Mouse (Mus musculus): ENCODE data around the gene Olfr56. TPM values are rescaled to one million over a fixed set of nuclear protein-coding genes. Genes with fewer than 3 reads are reported as not detected.

The Olfr56 gene
- polyA plus RNA-seq, 1 experiment from 2014 or later, result not detected

DNA sequence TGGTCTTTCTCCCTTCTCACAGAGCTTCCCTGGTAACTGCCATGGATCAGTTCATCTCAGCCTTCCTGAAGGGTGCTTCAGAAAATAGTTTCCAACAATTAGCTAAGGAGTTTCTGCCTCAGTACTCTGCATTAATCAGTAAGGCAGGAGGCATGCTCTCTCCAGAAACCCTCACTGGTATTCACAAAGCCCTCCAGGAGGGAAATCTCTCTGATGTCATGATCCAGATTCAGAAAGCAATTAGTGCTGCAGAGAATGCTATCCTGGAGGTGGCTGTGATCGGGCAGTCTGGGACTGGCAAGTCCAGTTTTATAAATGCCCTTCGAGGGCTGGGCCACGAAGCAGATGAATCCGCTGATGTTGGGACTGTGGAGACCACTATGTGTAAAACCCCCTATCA is 116.7 kb downstream of the Olfr56 start:
- WGBS, result 80% methylated on average over 4 of the region's 4 CpGs
- Histone ChIP-seq H3K4me3 (ENCODE audit: low read length) (no peak overlapping the region), H3K9ac (ENCODE audit: low read depth, low read length) (no peak overlapping the region), H3K4me2 (ENCODE audit: low read length) (no peak overlapping the region), H3K27me3 (replicated peaks; ENCODE audit: control insufficient read depth, insufficient read depth, low read length) (no peaks in the 10 kb centered on the region), H3K36me3 (ENCODE audit: control insufficient read depth, insufficient read depth, low read length) (no peaks in the 10 kb centered on the region), H3K4me1 (ENCODE audit: control insufficient read depth, insufficient read depth, low read depth, low read length) (no peaks in the 10 kb centered on the region), H3K9me3 (ENCODE audit: control insufficient read depth, low read length) (no peaks in the 10 kb centered on the region), H3K27ac (ENCODE audit: low read depth, low read length) (no peak overlapping the region)
- ATAC-seq, result no peak

- WGBS, result 81% methylated on average over 3 of the region's 3 CpGs
- no peak for ATAC-seq
- Histone ChIP-seq H3K27me3 (replicated peaks; ENCODE audit: control insufficient read depth, insufficient read depth, low read length) (no peaks in the 10 kb centered on the region), H3K4me2 (ENCODE audit: low read length) (no peak overlapping the region), H3K4me3 (ENCODE audit: low read length) (no peak overlapping the region), H3K27ac (ENCODE audit: low read depth, low read length) (no peak overlapping the region), H3K9me3 (ENCODE audit: control insufficient read depth, low read length) (no peaks in the 10 kb centered on the region), H3K4me1 (ENCODE audit: control insufficient read depth, insufficient read depth, low read depth, low read length) (no peaks in the 10 kb centered on the region), H3K9ac (ENCODE audit: low read depth, low read length) (no peak overlapping the region), H3K36me3 (ENCODE audit: control insufficient read depth, insufficient read depth, low read length) (no peaks in the 10 kb centered on the region)
Observed at GRCm38 (mm10) chr11:49100409-49100808, 121.7 kb downstream of the Olfr56 start.

DNA sequence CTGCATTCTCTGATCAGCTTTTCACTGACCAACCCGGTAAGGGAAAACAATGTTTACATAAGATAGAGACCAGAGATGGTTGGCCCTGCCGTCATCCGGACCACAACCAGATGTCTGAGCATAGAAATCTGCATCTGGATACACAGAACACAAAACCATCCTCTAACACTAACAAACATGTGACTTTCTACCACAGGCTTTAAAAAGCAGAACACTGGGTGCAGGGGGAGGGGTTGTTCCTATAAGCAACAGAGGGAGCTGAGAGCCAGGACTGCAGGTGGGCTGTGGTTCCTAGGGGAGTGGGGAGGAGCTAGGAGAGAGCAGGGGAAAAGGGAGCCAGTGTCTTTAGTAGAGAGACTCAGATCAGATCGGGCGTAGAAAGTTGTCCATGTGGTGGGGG is 122.8 kb downstream of the Olfr56 start:
- H3K9me3 ChIP-seq (ENCODE audit: control insufficient read depth, low read length), result no peaks in the 10 kb centered on the region
- no peak overlapping the region for H3K9ac ChIP-seq (ENCODE audit: low read depth, low read length)
- H3K4me3 ChIP-seq (ENCODE audit: low read length), result no peak overlapping the region
- H3K4me2 ChIP-seq (ENCODE audit: low read length), result no peak overlapping the region
- ATAC-seq, result no peak
- H3K4me1 ChIP-seq (ENCODE audit: control insufficient read depth, insufficient read depth, low read depth, low read length), result no peaks in the 10 kb centered on the region
- no peaks in the 10 kb centered on the region for H3K36me3 ChIP-seq (ENCODE audit: control insufficient read depth, insufficient read depth, low read length)
- H3K27me3 ChIP-seq (replicated peaks; ENCODE audit: control insufficient read depth, insufficient read depth, low read length), result no peaks in the 10 kb centered on the region
- no peak overlapping the region for H3K27ac ChIP-seq (ENCODE audit: low read depth, low read length)
- 64% methylated on average over 5 of the region's 5 CpGs for WGBS

GRCm38 (mm10) chr11:49103047-49103693 is 124.5 kb downstream of the Olfr56 start:
- Histone ChIP-seq H3K27ac (ENCODE audit: low read depth, low read length) (no peak overlapping the region), H3K4me3 (ENCODE audit: low read length) (no peak overlapping the region), H3K36me3 (ENCODE audit: control insufficient read depth, insufficient read depth, low read length) (no peaks in the 10 kb centered on the region), H3K4me1 (ENCODE audit: control insufficient read depth, insufficient read depth, low read depth, low read length) (no peaks in the 10 kb centered on the region), H3K9ac (ENCODE audit: low read depth, low read length) (no peak overlapping the region), H3K4me2 (ENCODE audit: low read length) (no peak overlapping the region), H3K27me3 (replicated peaks; ENCODE audit: control insufficient read depth, insufficient read depth, low read length) (no peaks in the 10 kb centered on the region), H3K9me3 (ENCODE audit: control insufficient read depth, low read length) (no peaks in the 10 kb centered on the region)
- peak; percentile 85 for ATAC-seq
- WGBS, result 19% methylated on average over 8 of the region's 8 CpGs

GRCm38 (mm10) chr11:49105752-49106151 is 127.1 kb downstream of the Olfr56 start:
- Histone ChIP-seq H3K4me2 (ENCODE audit: low read length) (no peak overlapping the region), H3K4me1 (ENCODE audit: control insufficient read depth, insufficient read depth, low read depth, low read length) (no peaks in the 10 kb centered on the region), H3K36me3 (ENCODE audit: control insufficient read depth, insufficient read depth, low read length) (no peaks in the 10 kb centered on the region), H3K9ac (ENCODE audit: low read depth, low read length) (no peak overlapping the region), H3K4me3 (ENCODE audit: low read length) (no peak overlapping the region), H3K27me3 (replicated peaks; ENCODE audit: control insufficient read depth, insufficient read depth, low read length) (no peaks in the 10 kb centered on the region), H3K27ac (ENCODE audit: low read depth, low read length) (no peak overlapping the region), H3K9me3 (ENCODE audit: control insufficient read depth, low read length) (no peaks in the 10 kb centered on the region)
- WGBS, result 58% methylated on average over 1 of the region's 1 CpGs
- no peak for ATAC-seq

DNA sequence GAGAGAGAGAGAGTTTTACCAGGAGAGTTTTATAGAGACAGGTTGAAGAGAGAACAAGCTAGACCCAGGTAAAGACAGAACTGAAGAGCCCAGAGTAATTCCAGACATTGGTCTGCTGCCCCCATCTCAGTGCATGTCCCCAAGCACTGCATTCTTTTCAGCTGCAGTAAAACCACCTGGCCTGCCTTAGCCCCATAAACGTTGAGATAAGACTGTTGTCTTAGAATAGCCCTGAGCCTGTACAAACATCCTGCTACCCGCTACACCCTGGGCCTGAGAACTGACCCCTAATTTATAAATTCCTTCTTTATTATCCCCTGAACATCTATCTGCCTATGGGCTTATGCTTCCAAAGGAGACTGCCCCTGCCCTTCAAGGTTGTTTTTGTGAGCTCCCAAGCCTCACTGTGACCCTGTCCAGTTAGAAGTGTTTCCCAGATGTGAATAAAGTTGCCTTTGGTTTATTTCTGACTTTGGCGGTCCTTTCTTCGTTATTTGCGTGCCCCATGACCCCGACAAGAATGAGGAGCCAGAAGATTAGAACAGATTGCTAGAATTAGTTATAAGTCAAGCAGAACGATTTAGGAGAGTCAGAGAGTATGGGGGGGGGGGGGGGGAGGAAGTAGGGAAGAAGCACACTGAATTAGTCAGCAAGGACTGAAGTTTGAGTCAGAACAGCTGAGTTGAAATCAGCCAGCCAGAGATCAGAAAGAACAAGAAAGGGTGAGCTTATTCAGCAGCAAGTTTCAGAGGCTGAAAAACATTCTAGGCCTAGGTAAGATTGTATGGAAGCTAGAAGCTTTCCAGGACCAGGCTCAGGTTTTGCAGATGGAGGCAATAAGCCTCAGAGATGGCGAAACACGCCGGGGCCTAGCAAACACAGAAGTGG is 129.2 kb downstream of the Olfr56 start:
- Histone ChIP-seq H3K4me2 (ENCODE audit: low read length) (no peak overlapping the region), H3K4me1 (ENCODE audit: control insufficient read depth, insufficient read depth, low read depth, low read length) (no peaks in the 10 kb centered on the region), H3K4me3 (ENCODE audit: low read length) (no peak overlapping the region), H3K9me3 (ENCODE audit: control insufficient read depth, low read length) (no peaks in the 10 kb centered on the region), H3K36me3 (ENCODE audit: control insufficient read depth, insufficient read depth, low read length) (no peaks in the 10 kb centered on the region), H3K27me3 (replicated peaks; ENCODE audit: control insufficient read depth, insufficient read depth, low read length) (no peaks in the 10 kb centered on the region), H3K27ac (ENCODE audit: low read depth, low read length) (no peak overlapping the region), H3K9ac (ENCODE audit: low read depth, low read length) (no peak overlapping the region)
- WGBS, result 77% methylated on average over 10 of the region's 10 CpGs
- ATAC-seq, result no peak

GRCm38 (mm10) chr11:49108833-49109232 is 130.1 kb downstream of the Olfr56 start:
- 69% methylated on average over 1 of the region's 1 CpGs for whole genome bisulfite sequencing
- Histone ChIP-seq H3K4me2 (ENCODE audit: low read length) (no peak overlapping the region), H3K27ac (ENCODE audit: low read depth, low read length) (no peak overlapping the region), H3K4me1 (ENCODE audit: control insufficient read depth, insufficient read depth, low read depth, low read length) (no peaks in the 10 kb centered on the region), H3K36me3 (ENCODE audit: control insufficient read depth, insufficient read depth, low read length) (no peaks in the 10 kb centered on the region), H3K27me3 (replicated peaks; ENCODE audit: control insufficient read depth, insufficient read depth, low read length) (no peaks in the 10 kb centered on the region), H3K4me3 (ENCODE audit: low read length) (no peak overlapping the region), H3K9ac (ENCODE audit: low read depth, low read length) (no peak overlapping the region), H3K9me3 (ENCODE audit: control insufficient read depth, low read length) (no peaks in the 10 kb centered on the region)
- ATAC-seq, result no peak

DNA sequence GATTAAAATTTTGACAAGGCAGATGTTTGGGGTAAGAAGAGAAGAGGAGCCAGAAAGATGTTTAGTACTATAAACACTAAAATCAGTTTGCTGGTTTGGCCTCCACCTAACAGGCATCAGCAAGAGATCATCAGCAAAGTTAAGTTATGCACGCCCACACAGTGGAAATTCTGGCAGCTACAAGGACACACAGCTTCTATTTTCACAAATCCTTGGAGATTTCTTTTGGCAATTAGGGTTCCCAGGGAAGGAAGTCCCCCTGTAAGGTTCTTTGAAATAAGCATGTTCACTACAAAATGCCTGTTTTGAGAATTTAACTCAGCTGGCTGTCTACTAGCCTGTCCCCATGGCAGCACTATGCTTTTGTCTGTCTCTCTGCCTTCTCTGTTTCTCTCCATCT is 132.3 kb downstream of the Olfr56 start:
- Histone ChIP-seq H3K27me3 (replicated peaks; ENCODE audit: control insufficient read depth, insufficient read depth, low read length) (no peaks in the 10 kb centered on the region), H3K4me2 (ENCODE audit: low read length) (no peak overlapping the region), H3K9me3 (ENCODE audit: control insufficient read depth, low read length) (no peaks in the 10 kb centered on the region), H3K36me3 (ENCODE audit: control insufficient read depth, insufficient read depth, low read length) (no peaks in the 10 kb centered on the region), H3K4me3 (ENCODE audit: low read length) (no peak overlapping the region), H3K27ac (ENCODE audit: low read depth, low read length) (no peak overlapping the region), H3K4me1 (ENCODE audit: control insufficient read depth, insufficient read depth, low read depth, low read length) (no peaks in the 10 kb centered on the region), H3K9ac (ENCODE audit: low read depth, low read length) (no peak overlapping the region)
- WGBS, result 80% methylated on average over 1 of the region's 1 CpGs
- ATAC-seq, result no peak

DNA sequence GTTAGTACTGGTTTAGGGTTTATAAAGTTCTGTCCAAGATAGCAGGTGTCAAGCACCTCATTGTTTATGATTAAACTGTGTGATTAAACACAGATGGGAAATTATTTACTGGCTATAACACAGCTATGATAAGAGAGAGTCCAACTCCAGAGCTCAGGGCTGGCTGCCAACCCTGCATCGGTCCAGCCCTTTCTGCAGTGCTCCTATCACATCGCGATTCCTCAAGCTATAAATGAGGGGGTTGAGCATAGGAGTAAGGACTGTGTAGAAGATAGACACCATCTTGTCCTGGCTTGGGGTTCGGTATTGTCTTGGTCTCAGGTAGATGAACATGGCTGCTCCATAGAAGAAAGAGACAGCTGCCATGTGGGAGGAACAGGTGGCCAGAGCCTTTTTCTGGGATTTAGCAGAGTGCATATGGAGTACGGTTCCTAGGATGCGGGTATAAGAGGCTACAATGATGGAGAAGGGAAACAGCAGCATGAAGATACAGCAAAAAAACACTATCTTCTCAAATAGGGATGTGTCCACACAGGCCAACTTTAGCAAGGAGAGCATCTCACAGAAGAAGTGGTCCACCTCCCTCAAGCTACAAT is 134.0 kb downstream of the Olfr56 start:
- Histone ChIP-seq H3K9ac (ENCODE audit: low read depth, low read length) (no peak overlapping the region), H3K27me3 (replicated peaks; ENCODE audit: control insufficient read depth, insufficient read depth, low read length) (no peaks in the 10 kb centered on the region), H3K4me2 (ENCODE audit: low read length) (no peak overlapping the region), H3K9me3 (ENCODE audit: control insufficient read depth, low read length) (no peaks in the 10 kb centered on the region), H3K36me3 (ENCODE audit: control insufficient read depth, insufficient read depth, low read length) (no peaks in the 10 kb centered on the region), H3K4me3 (ENCODE audit: low read length) (no peak overlapping the region), H3K4me1 (ENCODE audit: control insufficient read depth, insufficient read depth, low read depth, low read length) (no peaks in the 10 kb centered on the region), H3K27ac (ENCODE audit: low read depth, low read length) (no peak overlapping the region)
- ATAC-seq, result no peak
- 88% methylated on average over 6 of the region's 6 CpGs for WGBS

Measured in hindbrain, embryonic 16.5 days (tissue).